Mouse (Mus musculus): Measurements from ENCODE around the gene Ergic1.

The Ergic1 gene

GRCm38 (mm10) chr17:26671268-26671667 is 110.0 kb downstream of the Ergic1 start:
- no peak for DNase-seq

GRCm38 (mm10) chr17:26675845-26676244 is 114.6 kb downstream of the Ergic1 start:
- DNase-seq = no peak

- DNase-seq = peak; percentile 92 to 93
These were observed 114.9 kb downstream of the Ergic1 start for GRCm38 (mm10) chr17:26676252-26676615.

GRCm38 (mm10) chr17:26676616-26677376 is 115.5 kb downstream of the Ergic1 start:
- no peak for DNase-seq

GRCm38 (mm10) chr17:26677711-26678637 is 116.7 kb downstream of the Ergic1 start:
- no peak for DNase-seq

- DNase-seq = no peak
These were observed 120.0 kb downstream of the Ergic1 start for GRCm38 (mm10) chr17:26681276-26681675.

GRCm38 (mm10) chr17:26686334-26687000 is 125.2 kb downstream of the Ergic1 start:
- no peak for DNase-seq

- DNase-seq = no peak
These were observed 127.8 kb downstream of the Ergic1 start for GRCm38 (mm10) chr17:26688795-26689735.

GRCm38 (mm10) chr17:26689810-26690209 is 128.5 kb downstream of the Ergic1 start:
- DNase-seq = no peak

GRCm38 (mm10) chr17:26690236-26690635 is 128.9 kb downstream of the Ergic1 start:
- DNase-seq = no peak

- DNase-seq = no peak
These were observed 129.8 kb downstream of the Ergic1 start for GRCm38 (mm10) chr17:26691110-26691509.

GRCm38 (mm10) chr17:26693424-26693823 is 132.1 kb downstream of the Ergic1 start:
- no peak for DNase-seq

GRCm38 (mm10) chr17:26694171-26694570 is 132.9 kb downstream of the Ergic1 start:
- DNase-seq = no peak

GRCm38 (mm10) chr17:26695193-26695592 is 133.9 kb downstream of the Ergic1 start:
- DNase-seq = no peak

- peak; percentile 16 to 25 for DNase-seq
These were observed 137.6 kb downstream of the Ergic1 start for GRCm38 (mm10) chr17:26698846-26699245.

GRCm38 (mm10) chr17:26699819-26700616 is 138.7 kb downstream of the Ergic1 start:
- no peak for DNase-seq

- no peak for DNase-seq
These were observed 140.3 kb downstream of the Ergic1 start for GRCm38 (mm10) chr17:26701565-26701964.

GRCm38 (mm10) chr17:26702621-26703020 is 141.3 kb downstream of the Ergic1 start:
- no peak for DNase-seq

GRCm38 (mm10) chr17:26703671-26704070 is 142.4 kb downstream of the Ergic1 start:
- no peak for DNase-seq

- DNase-seq = no peak
These were observed 144.4 kb downstream of the Ergic1 start for GRCm38 (mm10) chr17:26705463-26706359.

Measured in thymus, postnatal 36 days (tissue).